Mouse (Mus musculus) megakaryocyte progenitor cell, adult 5-6 weeks (primary cell): ENCODE results near the gene Gimd1. TPM values are rescaled to one million over a fixed set of nuclear protein-coding genes. Genes with fewer than 3 reads are reported as not detected.

Experiments
- ATAC-seq: replicated peaks from 2 replicates; pipeline ENCODE4 v1.8.0; 2016; ENCODE audit warnings: mild to moderate bottlenecking, moderate TSS enrichment, inconsistent platforms; ENCODE audit not compliant: poor library complexity
- total RNA-seq, 2 experiments: library from RNA; stranded (forward) in 1 of 2; stranded (reverse) in 1 of 2; fragments of 157-497, 149-512 nt in 1 of 2; fragments of 200-1000 nt in 1 of 2; gene quantifications; 2 replicates each; pipeline versions ENCODE4 v1.2.3 to v1.2.4; 2015 to 2017

Gimd1 gene
- not detected in 2 replicates for total RNA-seq (2015)
- total RNA-seq (2017) = not detected in 2 replicates

DNA sequence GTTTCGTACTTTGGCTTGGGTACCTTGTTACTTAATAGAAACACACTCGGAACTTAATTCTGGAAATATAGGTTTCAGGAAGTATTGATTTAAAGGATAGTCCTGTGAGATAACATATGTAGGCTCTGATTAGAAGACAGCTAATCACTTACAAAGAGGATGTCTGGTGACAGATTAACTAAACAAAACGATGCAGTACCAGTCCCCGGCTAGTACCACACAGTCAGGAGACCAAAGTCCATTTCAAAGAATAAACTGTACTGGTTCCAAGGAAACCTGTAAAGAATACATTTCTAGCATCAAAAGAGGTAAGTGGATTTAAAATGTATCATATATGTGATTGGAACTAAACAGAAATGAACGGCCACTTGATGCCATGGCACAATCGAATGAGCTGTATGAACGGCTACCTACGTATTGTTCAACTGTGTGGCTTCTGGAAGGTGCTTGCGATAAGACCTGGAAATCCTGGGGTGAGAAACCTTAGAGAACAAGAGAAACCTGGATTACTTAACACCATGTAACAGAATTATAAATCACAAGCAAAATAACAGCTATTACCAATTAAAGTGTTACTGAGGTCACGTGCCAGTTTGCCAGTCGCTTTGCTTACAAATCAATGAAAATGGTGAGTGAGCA is at the start of gene Gimd1:
Gene Gimd1, plus strand, starts transcription at position 220 of the 639 bp plus-strand sequence.
- ATAC-seq = no peak

DNA sequence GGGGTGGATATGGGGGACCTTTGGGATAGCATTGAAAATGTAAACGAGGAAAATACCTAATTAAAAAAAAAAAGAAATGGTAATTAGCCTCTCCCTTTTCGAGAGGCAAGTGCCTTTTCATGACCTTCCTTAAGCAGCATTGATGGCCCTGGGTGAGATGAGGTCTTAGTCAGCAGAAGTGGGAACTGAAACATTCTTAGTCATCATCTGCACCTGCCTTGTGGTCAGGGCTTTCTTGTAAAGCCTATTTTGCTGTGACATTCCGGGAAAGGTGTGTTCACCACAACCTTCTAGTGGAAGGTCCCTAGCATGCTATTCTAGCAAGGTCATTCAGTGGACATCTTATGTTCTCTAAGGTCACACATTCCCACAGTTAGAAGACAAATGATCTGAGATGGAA is 48.4 kb upstream of the Gimd1 start:
- no peak for ATAC-seq

GRCm38 (mm10) chr3:132582339-132582738 is 47.3 kb upstream of the Gimd1 start:
- ATAC-seq = no peak

DNA sequence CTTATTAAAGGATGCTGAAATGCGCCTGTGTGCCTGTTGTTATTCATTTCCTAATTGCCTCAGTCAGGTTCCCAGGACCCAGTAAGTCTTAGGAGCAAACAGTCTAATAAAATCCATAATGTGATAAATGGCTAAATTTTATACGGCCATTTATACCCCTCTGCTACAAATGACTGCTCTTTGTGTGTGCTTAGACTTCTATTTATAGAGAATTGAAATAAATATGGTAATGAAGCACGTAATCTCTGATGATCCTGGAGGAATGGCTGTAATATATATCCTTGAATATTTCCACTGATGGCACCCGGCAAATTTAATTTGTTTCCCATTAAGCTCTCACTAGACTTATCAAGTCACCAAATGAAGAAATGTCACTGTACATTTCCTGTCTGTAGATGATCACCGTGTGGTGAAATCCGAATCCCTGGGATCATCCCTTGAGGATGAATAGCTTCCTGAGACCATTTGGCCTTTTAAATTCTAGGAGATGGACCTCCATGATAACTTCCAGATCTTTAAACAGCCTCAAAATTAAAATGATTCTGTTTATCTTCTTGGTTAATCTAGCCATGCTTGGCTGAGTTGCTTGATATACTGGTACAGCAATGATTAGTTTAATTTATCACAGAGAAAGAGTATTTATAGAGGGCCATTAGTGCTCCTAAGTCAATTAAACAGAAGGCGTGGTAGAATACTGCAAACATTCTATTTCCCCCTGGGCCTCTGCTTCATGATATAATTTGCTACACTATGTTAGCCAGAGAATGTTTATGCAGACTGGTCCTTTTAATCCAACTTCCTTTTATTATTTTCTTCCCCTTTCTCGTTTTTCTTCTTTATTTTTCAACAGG is 44.3 kb upstream of the Gimd1 start:
- ATAC-seq = no peak

- no peak for ATAC-seq
These were observed 41.5 kb upstream of the Gimd1 start for GRCm38 (mm10) chr3:132588146-132588545.

DNA sequence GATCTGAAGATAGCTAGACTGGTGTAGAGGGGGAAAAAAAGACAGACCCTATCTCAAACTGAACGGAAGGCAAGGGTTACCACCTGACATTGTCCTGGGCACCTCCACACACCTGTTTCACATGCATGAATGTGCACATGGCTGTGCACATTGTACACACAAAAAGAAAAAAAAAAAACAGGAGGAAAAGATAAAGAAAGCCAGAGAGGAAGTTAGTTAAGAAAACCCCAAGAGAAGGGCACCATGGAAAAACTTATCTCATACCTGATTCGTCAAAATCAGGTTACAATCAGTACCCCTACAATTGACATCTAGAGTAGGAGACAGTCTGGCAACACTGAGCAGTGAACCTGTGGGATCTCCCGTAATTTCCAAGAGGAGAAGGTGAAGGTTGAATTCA is 39.6 kb upstream of the Gimd1 start:
- no peak for ATAC-seq

- no peak for ATAC-seq
These were observed 39.0 kb upstream of the Gimd1 start for GRCm38 (mm10) chr3:132590604-132591003.

DNA sequence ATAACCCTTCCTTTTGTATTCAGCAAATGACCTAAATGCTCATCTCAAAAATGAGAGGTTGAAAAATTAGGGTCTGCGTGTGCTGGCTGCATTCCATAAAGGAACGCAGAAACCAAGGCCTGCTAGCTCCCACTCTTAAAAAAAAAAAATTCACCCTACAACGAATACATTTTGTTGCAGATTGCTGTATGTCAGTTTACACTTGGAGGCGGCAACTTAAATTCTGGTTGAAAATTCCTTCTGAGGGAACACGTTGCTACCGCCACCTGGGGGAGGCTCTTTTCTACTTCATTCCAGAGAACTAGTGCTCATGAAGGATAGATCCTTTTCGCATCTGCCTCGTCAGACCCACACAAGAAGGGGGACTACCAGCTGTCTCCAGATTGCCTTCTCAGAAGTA is 879 bp upstream of the Gimd1 start:
- no peak for ATAC-seq

DNA sequence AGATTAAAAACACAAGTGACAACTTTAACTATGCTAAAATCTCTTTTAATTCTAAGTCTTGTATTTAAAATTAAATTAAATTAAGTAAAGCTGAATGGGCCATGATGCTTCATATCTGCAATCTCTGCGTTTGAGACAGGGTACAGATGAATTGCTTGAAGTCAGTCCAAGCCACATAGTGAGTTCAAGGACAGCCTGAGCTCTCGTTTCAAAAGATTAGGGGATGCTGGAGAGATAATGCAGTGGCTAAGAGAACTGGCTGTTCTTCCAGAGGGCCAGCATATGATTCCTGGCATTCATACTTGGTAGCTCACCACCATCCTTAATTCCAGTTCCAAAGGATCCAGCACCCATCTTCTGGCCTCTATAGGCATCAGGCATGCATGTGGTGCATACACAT is 3.6 kb downstream of the Gimd1 start:
- ATAC-seq = no peak

DNA sequence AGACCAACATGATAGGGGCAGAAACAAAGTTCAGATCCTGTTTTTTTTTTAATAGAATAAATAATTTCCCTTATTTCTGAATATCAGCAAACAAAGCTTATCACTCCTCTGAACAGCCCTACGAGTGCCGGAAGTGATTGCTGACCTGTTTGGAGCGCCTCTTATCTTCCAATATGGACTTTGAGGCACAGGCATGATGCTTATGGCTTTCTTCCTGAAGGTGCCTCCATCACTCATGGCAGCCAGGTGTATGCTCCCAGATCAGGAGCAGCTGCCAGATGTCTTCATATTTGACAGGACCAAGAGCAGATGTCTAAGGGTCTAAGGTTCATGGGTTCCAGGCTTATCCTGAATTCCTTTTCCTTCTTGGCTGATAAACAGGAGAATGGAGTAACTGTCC is 7.5 kb downstream of the Gimd1 start:
- ATAC-seq = no peak

DNA sequence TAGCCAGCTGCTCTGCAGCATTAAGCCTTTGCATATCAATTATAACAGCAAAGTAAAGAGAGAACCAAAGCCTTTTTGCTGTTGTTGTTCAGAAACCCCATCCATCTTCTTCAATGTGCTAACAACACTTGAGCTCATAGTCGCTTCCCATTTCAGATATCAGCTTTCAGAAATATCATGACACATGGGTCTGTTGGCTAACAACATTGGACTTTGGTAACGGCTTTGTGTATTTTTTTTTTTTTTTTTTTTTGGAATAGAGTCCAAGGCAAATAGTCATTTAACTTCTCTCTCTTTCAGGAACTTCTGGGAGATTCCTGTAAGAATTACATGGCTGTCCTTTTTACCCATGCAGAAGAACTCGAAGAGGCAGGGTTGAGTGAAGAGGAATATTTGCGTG is 14.5 kb downstream of the Gimd1 start:
- no peak for ATAC-seq

DNA sequence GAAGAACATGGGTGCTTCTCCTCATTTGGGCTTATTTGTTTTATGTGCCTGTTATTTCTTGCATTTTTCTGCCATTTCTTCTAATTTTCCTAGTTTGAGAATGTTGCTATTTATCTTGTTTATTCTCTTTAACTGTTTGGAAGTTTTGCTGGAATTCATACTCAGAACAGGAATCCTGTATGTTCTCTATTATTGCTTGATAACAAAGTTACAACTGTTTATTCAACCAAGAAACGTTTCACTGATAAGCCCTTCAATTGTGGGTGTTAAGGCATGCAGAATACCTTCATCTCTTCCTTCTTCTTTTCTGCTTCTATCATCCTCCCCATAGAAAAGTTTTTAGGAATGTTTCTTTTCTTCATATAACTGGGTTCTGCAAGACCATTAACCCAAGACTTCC is 17.2 kb downstream of the Gimd1 start:
- no peak for ATAC-seq

DNA sequence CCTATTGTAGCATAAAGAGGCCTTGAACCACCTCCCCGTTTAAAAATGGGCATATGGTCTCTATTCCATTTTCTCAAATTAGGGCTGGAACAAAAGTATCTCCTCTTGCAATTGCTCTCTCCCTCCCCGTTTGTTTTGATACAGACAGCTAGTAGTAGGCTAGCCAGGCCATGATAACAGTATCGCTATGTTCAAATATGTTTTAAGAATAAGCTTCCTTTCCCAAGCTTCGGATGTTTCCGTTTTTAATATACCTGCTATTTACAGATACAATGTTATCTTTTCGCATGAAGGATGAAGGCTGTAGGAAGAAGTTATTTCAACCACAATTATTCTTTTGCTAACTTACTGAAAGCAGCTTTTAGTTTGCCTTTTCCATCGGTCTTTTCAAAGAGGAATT is 19.7 kb downstream of the Gimd1 start:
- ATAC-seq = no peak

- no peak for ATAC-seq
These were observed 20.6 kb downstream of the Gimd1 start for GRCm38 (mm10) chr3:132650191-132650590.

DNA sequence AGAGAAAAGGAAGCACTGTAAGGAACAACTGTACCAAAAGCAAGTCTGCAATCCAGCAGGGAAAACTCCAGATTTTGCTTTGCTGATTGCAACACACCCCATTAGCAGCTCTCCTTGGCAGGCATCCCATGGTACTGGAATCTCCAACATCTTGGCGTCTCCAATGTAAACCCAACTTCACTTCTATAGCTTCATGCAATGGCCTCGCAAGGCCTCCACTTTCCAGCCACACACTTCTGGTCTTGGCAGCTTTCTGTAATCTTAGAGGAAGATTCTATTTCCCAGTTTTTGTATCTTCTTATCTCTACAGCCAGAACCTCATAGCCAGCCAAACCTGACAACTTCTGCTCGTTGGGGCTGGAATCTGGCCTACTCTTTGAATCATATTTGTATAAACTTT is 22.2 kb downstream of the Gimd1 start:
- ATAC-seq = no peak

DNA sequence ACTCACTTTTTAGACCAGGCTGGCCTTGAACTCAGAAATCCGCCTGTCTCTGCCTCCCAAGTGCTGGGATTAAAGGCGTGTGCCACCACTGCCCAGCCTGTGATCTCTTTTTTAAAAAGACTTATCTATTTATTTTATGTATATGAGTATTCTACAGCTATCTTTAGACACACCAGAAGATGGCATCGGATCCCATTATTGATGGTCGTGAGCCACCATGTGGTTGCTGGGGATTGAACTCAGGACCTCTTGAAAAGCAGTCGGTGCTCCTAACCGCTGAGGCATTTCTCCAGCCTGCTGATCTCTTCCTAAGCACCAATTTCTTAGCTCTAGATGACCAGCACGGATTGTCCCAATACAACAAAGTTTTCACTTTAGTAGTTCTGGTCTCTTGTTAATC is 24.3 kb downstream of the Gimd1 start:
- ATAC-seq = no peak

DNA sequence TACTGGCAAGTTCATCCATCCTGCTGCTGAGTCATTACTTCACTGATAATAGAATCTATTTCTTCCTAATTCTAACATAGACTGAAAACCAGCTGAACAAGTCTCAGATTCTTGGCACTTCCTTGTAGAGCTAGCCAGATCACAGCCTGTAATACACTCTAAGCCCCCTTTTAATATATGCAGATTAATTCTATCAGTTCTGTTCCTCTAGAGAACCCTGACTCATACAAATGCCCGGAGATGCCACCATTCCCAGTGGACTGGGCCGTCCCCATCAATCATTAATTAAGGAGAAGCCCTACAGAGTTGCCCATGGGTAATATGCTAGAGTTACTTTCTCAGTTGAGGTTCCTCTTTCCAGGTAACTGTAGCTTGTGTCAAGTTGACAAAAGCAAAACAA is 26.3 kb downstream of the Gimd1 start:
- no peak for ATAC-seq

DNA sequence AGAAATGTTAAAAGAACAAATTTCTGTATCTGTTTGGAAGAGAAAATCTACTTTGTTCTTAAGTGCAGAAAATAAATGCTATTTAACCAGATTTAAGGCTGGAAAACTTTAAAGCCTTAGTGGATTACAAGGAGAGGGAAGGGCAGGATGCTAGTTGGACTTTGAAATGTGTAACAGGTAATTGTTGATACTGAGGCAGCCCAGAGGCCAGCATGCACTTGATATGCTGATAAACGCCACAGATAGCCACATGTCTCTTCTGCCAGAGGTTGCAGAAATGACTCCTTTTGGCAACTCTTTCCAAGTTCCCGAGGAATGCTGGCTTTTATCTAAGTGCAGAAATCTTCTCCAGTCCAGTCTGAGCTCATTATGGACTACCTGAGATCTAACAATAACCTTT is 47.9 kb downstream of the Gimd1 start:
- 0 out of 2 replicates have a peak, but pooled peaks have one; percentile 34 for ATAC-seq

DNA sequence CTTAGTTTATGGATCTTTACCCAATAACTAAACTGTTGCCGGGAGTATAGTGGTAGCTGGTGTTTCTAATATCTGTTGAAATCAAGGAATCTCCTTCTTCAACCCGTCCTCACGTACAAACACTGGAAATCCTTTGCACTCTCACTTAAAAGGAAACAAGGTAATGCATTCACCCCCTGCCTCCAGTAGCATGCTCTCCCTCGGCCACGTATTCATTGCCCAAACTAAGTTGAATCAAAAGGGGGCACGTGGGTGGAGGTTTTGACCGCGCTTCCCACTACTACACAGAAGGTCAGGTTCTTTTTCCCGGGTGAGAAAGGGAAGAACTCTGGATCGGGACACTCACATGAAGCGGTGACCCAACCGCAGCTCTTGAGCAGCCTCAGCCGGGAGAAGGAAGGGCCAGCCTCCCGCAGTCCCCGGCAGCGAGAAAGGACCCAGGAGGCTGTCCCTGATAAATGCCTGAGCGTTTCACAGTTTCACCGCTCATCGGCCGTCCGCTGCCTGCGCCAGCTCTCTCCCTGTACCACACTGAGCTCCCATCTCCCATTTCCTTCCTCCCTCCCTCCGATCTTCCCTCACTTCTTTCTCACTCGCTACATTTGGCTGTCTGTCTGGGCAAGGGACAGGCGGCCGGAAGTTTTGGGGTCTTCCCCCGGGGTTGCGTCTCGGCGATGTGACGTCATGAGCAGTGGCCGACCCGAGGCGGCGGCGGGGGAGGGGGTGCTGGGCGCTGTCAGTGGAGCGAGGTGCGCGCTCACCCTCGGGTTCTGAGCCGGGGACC is 54.0 kb downstream of the Gimd1 start, which contains the start of gene Tbck:
Gene Tbck, plus strand, starts transcription at position 698 of the 784 bp plus-strand sequence.
- peak; percentile 92 for ATAC-seq

GRCm38 (mm10) chr3:132684231-132684928 is 54.8 kb downstream of the Gimd1 start, which contains the start of gene Aimp1:
TSS of gene Aimp1 (minus strand) at chr3:132684370.
- no peak for ATAC-seq
